Mouse (Mus musculus): ENCODE measurements at regions not wholly inside any gene's neighbourhood (a gene's known extent, or its start where the extent isn't known, plus 50 kb on each side); places are given as distances from the start of the nearest gene placed in this dataset.

DNA sequence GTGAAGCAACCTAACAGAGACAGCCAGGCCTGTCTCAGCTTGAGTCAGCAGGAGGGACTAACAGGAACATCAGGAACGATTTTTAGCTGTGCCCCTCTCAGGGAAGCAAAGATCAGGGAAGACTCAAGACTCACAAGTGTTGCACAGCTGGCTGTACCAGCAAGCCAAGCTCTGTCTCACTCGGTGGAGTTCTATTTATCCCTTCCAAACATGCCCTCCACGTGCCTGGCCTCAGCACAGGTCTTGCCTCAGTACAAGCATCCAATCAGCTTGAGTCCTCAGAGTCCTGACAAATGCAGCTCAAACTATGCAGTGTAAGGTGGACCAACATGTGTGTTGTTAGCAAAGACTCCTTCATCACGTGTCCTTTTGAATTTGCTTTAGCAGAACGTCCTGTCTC lies 178.4 kb downstream of the Foxo1 start:
- no peak overlapping the region for H3K9ac ChIP-seq (replicated peaks; ENCODE audit: low read depth, low read length)
- WGBS, result 77% methylated on average over 5 of the region's 5 CpGs

DNA sequence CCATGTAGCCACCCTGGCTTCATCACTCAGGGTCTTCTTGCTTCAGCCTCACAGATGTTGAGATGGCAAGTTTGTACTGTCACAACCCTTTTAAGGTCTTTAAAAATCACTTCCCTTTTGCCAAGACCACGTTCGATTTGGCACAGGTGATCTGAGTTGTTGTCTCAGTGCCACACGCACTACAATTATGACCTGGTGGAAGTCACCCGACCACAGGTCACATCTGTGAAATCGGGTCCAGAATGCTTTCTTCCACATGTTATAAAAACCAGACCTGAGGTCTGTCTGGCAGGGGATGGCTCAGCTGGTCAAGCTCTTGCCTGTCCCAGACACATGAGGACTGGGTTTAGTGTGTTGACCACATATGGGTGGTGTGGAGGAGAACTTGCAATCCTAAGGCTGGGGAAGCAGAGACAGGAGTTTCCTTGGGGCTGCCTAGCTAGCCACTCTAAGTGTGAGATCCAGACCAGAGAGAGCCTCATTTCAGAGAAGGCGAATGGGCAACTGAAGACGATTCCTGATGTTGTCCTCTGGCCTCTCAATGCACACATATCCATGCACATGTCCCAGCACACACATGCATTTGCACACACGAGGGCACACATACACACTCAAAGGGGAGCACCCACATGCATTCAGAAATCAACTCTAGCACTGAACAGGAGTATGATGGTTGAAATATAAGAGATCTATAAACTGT lies 176.4 kb downstream of the Foxo1 start:
- Histone ChIP-seq H3K4me1 (replicated peaks; ENCODE audit: control insufficient read depth, insufficient read depth, low read length) (no peaks in the 10 kb centered on the region; the same call in 1 of the 2 replicates), H3K4me3 (replicated peaks; ENCODE audit: low read length) (no peak overlapping the region), H3K36me3 (ENCODE audit: control insufficient read depth, insufficient read depth) (no peaks in the 10 kb centered on the region), H3K27ac (ENCODE audit: low read length) (no peak overlapping the region), H3K27me3 (replicated peaks; ENCODE audit: control insufficient read depth, insufficient read depth, low read length) (no peaks in the 10 kb centered on the region), H3K9me3 (ENCODE audit: control insufficient read depth, low read length) (no peaks in the 10 kb centered on the region), H3K4me2 (ENCODE audit: low read length) (no peak overlapping the region), H3K9ac (replicated peaks; ENCODE audit: low read depth, low read length) (no peak overlapping the region)
- no peak for ATAC-seq
- 94% methylated on average over 8 of the region's 8 CpGs for WGBS

More for the DNA sequence above, 178.4 kb downstream of the Foxo1 start:
- no peaks in the 10 kb centered on the region for H3K27me3 ChIP-seq (replicated peaks; ENCODE audit: control insufficient read depth, insufficient read depth, low read length)
- no peak overlapping the region for H3K4me2 ChIP-seq (ENCODE audit: low read length)
- H3K36me3 ChIP-seq (ENCODE audit: control insufficient read depth, insufficient read depth), result no peaks in the 10 kb centered on the region
- no peak for ATAC-seq
- no peak overlapping the region for H3K27ac ChIP-seq (ENCODE audit: low read length)
- no peaks in the 10 kb centered on the region for H3K9me3 ChIP-seq (ENCODE audit: control insufficient read depth, low read length)
- H3K4me3 ChIP-seq (replicated peaks; ENCODE audit: low read length), result no peak overlapping the region
- no peaks in the 10 kb centered on the region; the same call in 1 of the 2 replicates for H3K4me1 ChIP-seq (replicated peaks; ENCODE audit: control insufficient read depth, insufficient read depth, low read length)

DNA sequence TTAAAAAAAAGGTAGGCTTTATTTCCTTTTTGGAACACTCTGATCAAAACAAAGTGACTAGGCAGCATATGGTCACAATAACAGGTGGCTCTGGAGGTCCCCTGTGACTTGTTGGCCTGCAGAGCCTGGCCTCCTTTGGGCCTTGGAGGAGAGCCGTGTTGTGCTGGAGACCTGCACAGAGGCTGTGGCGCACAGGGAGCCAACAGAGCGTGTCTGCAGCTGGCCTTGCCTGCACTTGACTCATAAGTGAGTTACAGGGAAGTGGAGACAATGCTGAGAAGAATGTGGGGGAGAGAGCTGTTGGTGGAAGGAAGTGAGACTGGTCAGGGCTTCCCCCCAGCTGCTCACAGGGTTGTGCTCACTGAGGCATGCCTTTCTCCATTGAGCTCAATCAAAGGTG lies 175.7 kb downstream of the Foxo1 start:
- Histone ChIP-seq H3K27me3 (replicated peaks; ENCODE audit: control insufficient read depth, insufficient read depth, low read length) (no peaks in the 10 kb centered on the region), H3K4me1 (replicated peaks; ENCODE audit: control insufficient read depth, insufficient read depth, low read length) (no peaks in the 10 kb centered on the region; the same call in 1 of the 2 replicates), H3K4me2 (ENCODE audit: low read length) (no peak overlapping the region), H3K36me3 (ENCODE audit: control insufficient read depth, insufficient read depth) (no peaks in the 10 kb centered on the region), H3K4me3 (replicated peaks; ENCODE audit: low read length) (no peak overlapping the region), H3K9me3 (ENCODE audit: control insufficient read depth, low read length) (no peaks in the 10 kb centered on the region), H3K9ac (replicated peaks; ENCODE audit: low read depth, low read length) (no peak overlapping the region), H3K27ac (ENCODE audit: low read length) (no peak overlapping the region)
- ATAC-seq, result no peak
- 25% methylated on average over 3 of the region's 3 CpGs for WGBS

GRCm38 (mm10) chr3:52429014-52429589 lies 161.0 kb downstream of the Foxo1 start:
- no peak overlapping the region for H3K4me3 ChIP-seq (replicated peaks; ENCODE audit: low read length)
- no peaks in the 10 kb centered on the region for H3K4me1 ChIP-seq (replicated peaks; ENCODE audit: control insufficient read depth, insufficient read depth, low read length)
- WGBS, result 86% methylated on average over 8 of the region's 8 CpGs
- ATAC-seq, result no peak
- no peaks in the 10 kb centered on the region for H3K9me3 ChIP-seq (ENCODE audit: control insufficient read depth, low read length)
- no peak overlapping the region for H3K4me2 ChIP-seq (ENCODE audit: low read length)
- no peaks in the 10 kb centered on the region for H3K36me3 ChIP-seq (ENCODE audit: control insufficient read depth, insufficient read depth)
- H3K27ac ChIP-seq (ENCODE audit: low read length), result no peak overlapping the region
- no peak overlapping the region for H3K9ac ChIP-seq (replicated peaks; ENCODE audit: low read depth, low read length)
- H3K27me3 ChIP-seq (replicated peaks; ENCODE audit: control insufficient read depth, insufficient read depth, low read length), result no peaks in the 10 kb centered on the region

GRCm38 (mm10) chr3:52422826-52423225 lies 154.7 kb downstream of the Foxo1 start:
- Histone ChIP-seq H3K4me2 (ENCODE audit: low read length) (no peak overlapping the region), H3K27me3 (replicated peaks; ENCODE audit: control insufficient read depth, insufficient read depth, low read length) (no peaks in the 10 kb centered on the region), H3K9me3 (ENCODE audit: control insufficient read depth, low read length) (peaks cover 7% of the 10 kb centered on the region), H3K27ac (ENCODE audit: low read length) (no peak overlapping the region), H3K36me3 (ENCODE audit: control insufficient read depth, insufficient read depth) (no peaks in the 10 kb centered on the region), H3K9ac (replicated peaks; ENCODE audit: low read depth, low read length) (no peak overlapping the region), H3K4me3 (replicated peaks; ENCODE audit: low read length) (no peak overlapping the region), H3K4me1 (replicated peaks; ENCODE audit: control insufficient read depth, insufficient read depth, low read length) (no peaks in the 10 kb centered on the region)
- WGBS, result 75% methylated on average over 1 of the region's 1 CpGs
- ATAC-seq, result no peak

DNA sequence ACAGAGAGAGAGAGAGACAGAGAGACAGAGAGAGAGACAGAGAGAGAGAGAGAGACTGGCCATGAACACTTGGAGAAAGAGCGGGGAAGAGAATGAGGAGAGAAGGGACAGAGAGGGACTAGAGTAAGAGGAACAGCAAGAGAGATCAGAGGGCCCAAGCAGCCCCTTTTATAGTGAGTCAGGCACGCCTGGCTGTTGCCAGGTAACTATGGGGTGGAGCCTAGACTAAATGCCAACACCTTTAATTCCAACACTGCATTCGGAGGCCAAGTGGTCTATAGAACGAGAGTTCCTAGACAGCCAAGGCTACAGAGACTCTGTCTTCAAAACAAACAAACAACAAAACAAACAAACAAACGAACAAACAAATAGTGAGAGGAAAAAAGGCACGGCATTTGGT lies 148.1 kb downstream of the Foxo1 start:
- Histone ChIP-seq H3K9me3 (ENCODE audit: control insufficient read depth, low read length) (no peaks in the 10 kb centered on the region), H3K4me1 (replicated peaks; ENCODE audit: control insufficient read depth, insufficient read depth, low read length) (peaks cover 8% of the 10 kb centered on the region), H3K4me2 (ENCODE audit: low read length) (no peak overlapping the region), H3K9ac (replicated peaks; ENCODE audit: low read depth, low read length) (no peak overlapping the region), H3K4me3 (replicated peaks; ENCODE audit: low read length) (no peak overlapping the region), H3K27me3 (replicated peaks; ENCODE audit: control insufficient read depth, insufficient read depth, low read length) (no peaks in the 10 kb centered on the region), H3K36me3 (ENCODE audit: control insufficient read depth, insufficient read depth) (no peaks in the 10 kb centered on the region), H3K27ac (ENCODE audit: low read length) (no peak overlapping the region)
- WGBS, result 41% methylated on average over 6 of the region's 6 CpGs
- no peak for ATAC-seq

GRCm38 (mm10) chr3:52415361-52415760 lies 147.2 kb downstream of the Foxo1 start:
- Histone ChIP-seq H3K27ac (ENCODE audit: low read length) (no peak overlapping the region), H3K9me3 (ENCODE audit: control insufficient read depth, low read length) (no peaks in the 10 kb centered on the region), H3K9ac (replicated peaks; ENCODE audit: low read depth, low read length) (no peak overlapping the region), H3K4me2 (ENCODE audit: low read length) (no peak overlapping the region), H3K36me3 (ENCODE audit: control insufficient read depth, insufficient read depth) (no peaks in the 10 kb centered on the region), H3K4me3 (replicated peaks; ENCODE audit: low read length) (no peak overlapping the region), H3K27me3 (replicated peaks; ENCODE audit: control insufficient read depth, insufficient read depth, low read length) (no peaks in the 10 kb centered on the region), H3K4me1 (replicated peaks; ENCODE audit: control insufficient read depth, insufficient read depth, low read length) (peaks cover 8% of the 10 kb centered on the region)
- ATAC-seq, result no peak
- WGBS, result 37% methylated on average over 6 of the region's 6 CpGs

DNA sequence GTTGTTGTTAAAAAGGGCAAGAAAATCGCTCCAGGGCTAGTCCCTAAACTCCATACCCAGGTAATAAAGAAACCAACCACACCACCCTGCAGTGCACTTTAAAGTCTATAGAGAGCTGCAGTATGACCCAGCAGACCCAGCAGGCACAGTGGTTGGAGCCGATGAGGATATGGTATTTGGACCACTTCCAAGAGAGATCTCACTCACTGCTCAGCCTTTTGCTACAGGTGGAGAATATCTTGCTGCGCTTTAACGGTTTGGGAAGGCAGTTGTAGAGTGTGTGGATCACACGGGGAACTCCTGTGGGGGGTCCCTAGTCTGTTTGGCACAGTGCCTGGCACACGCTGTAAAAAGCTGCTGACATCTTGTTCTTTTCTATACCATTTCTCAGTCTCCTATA lies 145.9 kb downstream of the Foxo1 start:
- Histone ChIP-seq H3K27ac (ENCODE audit: low read length) (no peak overlapping the region), H3K9me3 (ENCODE audit: control insufficient read depth, low read length) (no peaks in the 10 kb centered on the region), H3K9ac (replicated peaks; ENCODE audit: low read depth, low read length) (no peak overlapping the region), H3K27me3 (replicated peaks; ENCODE audit: control insufficient read depth, insufficient read depth, low read length) (no peaks in the 10 kb centered on the region), H3K4me1 (replicated peaks; ENCODE audit: control insufficient read depth, insufficient read depth, low read length) (peaks cover 8% of the 10 kb centered on the region), H3K36me3 (ENCODE audit: control insufficient read depth, insufficient read depth) (no peaks in the 10 kb centered on the region), H3K4me3 (replicated peaks; ENCODE audit: low read length) (no peak overlapping the region), H3K4me2 (ENCODE audit: low read length) (no peak overlapping the region)
- 22% methylated on average over 6 of the region's 6 CpGs for WGBS
- no peak for ATAC-seq

- no peak overlapping the region for H3K4me3 ChIP-seq (replicated peaks; ENCODE audit: low read length)
- no peaks in the 10 kb centered on the region for H3K9me3 ChIP-seq (ENCODE audit: control insufficient read depth, low read length)
Measured at GRCm38 (mm10) chr3:52413187-52413746, 145.1 kb downstream of the Foxo1 start.

More at GRCm38 (mm10) chr3:52413187-52413746, 145.1 kb downstream of the Foxo1 start:
- H3K27me3 ChIP-seq (replicated peaks; ENCODE audit: control insufficient read depth, insufficient read depth, low read length), result no peaks in the 10 kb centered on the region
- WGBS, result 14% methylated on average over 10 of the region's 10 CpGs
- H3K27ac ChIP-seq (ENCODE audit: low read length), result no peak overlapping the region
- H3K4me2 ChIP-seq (ENCODE audit: low read length), result no peak overlapping the region
- ATAC-seq, result no peak
- peaks cover 8% of the 10 kb centered on the region for H3K4me1 ChIP-seq (replicated peaks; ENCODE audit: control insufficient read depth, insufficient read depth, low read length)
- H3K36me3 ChIP-seq (ENCODE audit: control insufficient read depth, insufficient read depth), result no peaks in the 10 kb centered on the region
- H3K9ac ChIP-seq (replicated peaks; ENCODE audit: low read depth, low read length), result no peak overlapping the region

All from forebrain, embryonic 16.5 days (tissue).